Mouse (Mus musculus) cerebellum, adult 2 months (tissue): ENCODE measurements at regions not wholly inside any gene's neighbourhood (a gene's known extent, or its start where the extent isn't known, plus 50 kb on each side); places are given as distances from the start of the nearest gene placed in this dataset.

Experiments
- CTCF ChIP-seq: fragments of 200-500 bp; IDR thresholded peaks from 2 replicates; pipeline ENCODE4 v1.5.1; 2011; ENCODE audit warnings: low read depth, mild to moderate bottlenecking, control low read depth, low read length, moderate library complexity, borderline replicate concordance; ENCODE audit not compliant: insufficient read depth
- POLR2A ChIP-seq: fragments of 200-500 bp; IDR thresholded peaks from 2 replicates; pipeline ENCODE4 v1.6.1; 2011; ENCODE audit warnings: low read length, control low read depth, borderline replicate concordance; ENCODE audit not compliant: insufficient read depth

DNA sequence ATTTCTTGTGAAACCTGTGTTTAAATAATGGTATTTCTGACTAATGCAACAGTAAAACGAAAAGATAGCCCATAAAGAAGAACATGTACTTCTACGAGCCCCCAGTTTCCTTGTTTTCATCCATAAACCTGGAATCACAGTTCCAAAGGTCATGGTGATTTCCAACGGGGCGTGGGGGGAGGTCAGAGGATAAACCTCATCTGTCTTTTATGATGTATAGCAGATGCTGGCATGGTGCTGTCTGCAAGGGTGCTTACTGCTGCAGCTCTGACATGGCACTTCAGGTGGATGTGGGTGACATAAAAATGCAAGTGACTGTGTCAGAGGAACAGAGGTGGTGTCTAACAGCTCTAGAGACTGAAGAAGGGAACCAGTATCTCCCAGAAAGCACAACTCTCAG lies 260.5 kb downstream of the Nuf2 start:
- TF ChIP-seq CTCF (no peak), POLR2A (no peak)
